Mouse (Mus musculus): ENCODE measurements around the gene Il6st. TPM values are rescaled to one million over a fixed set of nuclear protein-coding genes. Genes with fewer than 3 reads are reported as not detected.
A peak's percentile ranks its signal among the peaks of the same experiment; 100 is the strongest.

The Il6st gene
- polyA plus RNA-seq, 1 experiment from 2014 or later, result 11.1 TPM

- WGBS (ENCODE audit: insufficient replicate concordance), result 59% methylated on average over 15 of the region's 15 CpGs
- no peak for ATAC-seq
Measured at GRCm38 (mm10) chr13:112427521-112427920, 36.3 kb upstream of the Il6st start.

GRCm38 (mm10) chr13:112433271-112433670 lies 30.6 kb upstream of the Il6st start:
- WGBS (ENCODE audit: insufficient replicate concordance), result 27% methylated on average over 5 of the region's 5 CpGs
- Histone ChIP-seq H3K27me3 (replicated peaks) (peaks cover 4% of the 10 kb centered on the region; the same call in 1 of the 2 replicates), H3K27ac (no peak overlapping the region), H3K4me3 (no peak overlapping the region), H3K36me3 (no peaks in the 10 kb centered on the region), H3K4me1 (no peaks in the 10 kb centered on the region), H3K9me3 (replicated peaks) (no peaks in the 10 kb centered on the region), H3K4me2 (no peak overlapping the region), H3K9ac (no peak overlapping the region)
- no peak for ATAC-seq

More at GRCm38 (mm10) chr13:112427521-112427920, 36.3 kb upstream of the Il6st start:
- Histone ChIP-seq H3K27me3 (replicated peaks) (no peaks in the 10 kb centered on the region), H3K9ac (no peak overlapping the region), H3K4me1 (peaks cover 10% of the 10 kb centered on the region), H3K4me2 (no peak overlapping the region), H3K36me3 (no peaks in the 10 kb centered on the region), H3K27ac (no peak overlapping the region), H3K9me3 (replicated peaks) (no peaks in the 10 kb centered on the region), H3K4me3 (no peak overlapping the region)

GRCm38 (mm10) chr13:112435241-112436075 lies 28.4 kb upstream of the Il6st start:
- no peak overlapping the region for H3K4me3 ChIP-seq
- 30% methylated on average over 8 of the region's 8 CpGs for WGBS (ENCODE audit: insufficient replicate concordance)

GRCm38 (mm10) chr13:112436288-112436687 lies 27.6 kb upstream of the Il6st start:
- Histone ChIP-seq H3K4me2 (no peak overlapping the region), H3K4me1 (peaks cover 11% of the 10 kb centered on the region), H3K9me3 (replicated peaks) (no peaks in the 10 kb centered on the region), H3K27ac (no peak overlapping the region), H3K4me3 (no peak overlapping the region), H3K36me3 (no peaks in the 10 kb centered on the region), H3K27me3 (replicated peaks) (peaks cover 25% of the 10 kb centered on the region), H3K9ac (no peak overlapping the region)
- ATAC-seq, result no peak
- 69% methylated on average over 7 of the region's 7 CpGs for WGBS (ENCODE audit: insufficient replicate concordance)

More at GRCm38 (mm10) chr13:112435241-112436075, 28.4 kb upstream of the Il6st start:
- Histone ChIP-seq H3K4me1 (peaks cover 11% of the 10 kb centered on the region), H3K9ac (no peak overlapping the region), H3K9me3 (replicated peaks) (no peaks in the 10 kb centered on the region), H3K4me2 (no peak overlapping the region), H3K27me3 (replicated peaks) (peaks cover 21% of the 10 kb centered on the region), H3K36me3 (no peaks in the 10 kb centered on the region), H3K27ac (no peak overlapping the region)
- ATAC-seq, result no peak

GRCm38 (mm10) chr13:112438001-112438868 lies 25.6 kb upstream of the Il6st start:
- 69% methylated on average over 21 of the region's 21 CpGs for WGBS (ENCODE audit: insufficient replicate concordance)
- no peak overlapping the region for H3K27ac ChIP-seq
- no peaks in the 10 kb centered on the region for H3K9me3 ChIP-seq (replicated peaks)

GRCm38 (mm10) chr13:112439105-112439818 lies 24.6 kb upstream of the Il6st start:
- H3K4me1 ChIP-seq, result peaks cover 11% of the 10 kb centered on the region
- WGBS (ENCODE audit: insufficient replicate concordance), result 9% methylated on average over 15 of the region's 15 CpGs
- peak overlapping the region; percentile 41 for H3K4me2 ChIP-seq
- no peak overlapping the region; the same call in 1 of the 2 replicates for H3K4me3 ChIP-seq
- no peak for ATAC-seq
- H3K36me3 ChIP-seq, result no peaks in the 10 kb centered on the region
- H3K9ac ChIP-seq, result no peak overlapping the region
- H3K9me3 ChIP-seq (replicated peaks), result no peaks in the 10 kb centered on the region
- peak overlapping the region; percentile 54 for H3K27ac ChIP-seq
- peaks cover 27% of the 10 kb centered on the region for H3K27me3 ChIP-seq (replicated peaks)

More at GRCm38 (mm10) chr13:112438001-112438868, 25.6 kb upstream of the Il6st start:
- H3K4me2 ChIP-seq, result no peak overlapping the region
- no peak overlapping the region for H3K4me3 ChIP-seq
- ATAC-seq, result no peak
- no peak overlapping the region for H3K9ac ChIP-seq
- H3K27me3 ChIP-seq (replicated peaks), result peaks cover 27% of the 10 kb centered on the region
- H3K36me3 ChIP-seq, result no peaks in the 10 kb centered on the region
- H3K4me1 ChIP-seq, result peaks cover 11% of the 10 kb centered on the region

- H3K9me3 ChIP-seq (replicated peaks), result no peaks in the 10 kb centered on the region
- H3K4me1 ChIP-seq, result peaks cover 11% of the 10 kb centered on the region
- H3K36me3 ChIP-seq, result no peaks in the 10 kb centered on the region
- ATAC-seq, result 0 out of 2 replicates have a peak, but pooled peaks have one; percentile 42
- H3K9ac ChIP-seq, result no peak overlapping the region
- H3K4me3 ChIP-seq, result no peak overlapping the region; the same call in 1 of the 2 replicates
- peak overlapping the region; percentile 41 for H3K4me2 ChIP-seq
- peak overlapping the region; percentile 54; the same call in 1 of the 2 replicates for H3K27ac ChIP-seq
- peaks cover 27% of the 10 kb centered on the region for H3K27me3 ChIP-seq (replicated peaks)
- 12% methylated on average over 9 of the region's 9 CpGs for WGBS (ENCODE audit: insufficient replicate concordance)
Measured at GRCm38 (mm10) chr13:112439917-112440361, 23.9 kb upstream of the Il6st start.

GRCm38 (mm10) chr13:112440668-112441067 lies 23.2 kb upstream of the Il6st start:
- H3K4me3 ChIP-seq, result no peak overlapping the region
- H3K27ac ChIP-seq, result no peak overlapping the region
- H3K9me3 ChIP-seq (replicated peaks), result no peaks in the 10 kb centered on the region
- no peak for ATAC-seq
- H3K4me2 ChIP-seq, result no peak overlapping the region
- 37% methylated on average over 8 of the region's 8 CpGs for WGBS (ENCODE audit: insufficient replicate concordance)
- peaks cover 11% of the 10 kb centered on the region for H3K4me1 ChIP-seq
- H3K27me3 ChIP-seq (replicated peaks), result peaks cover 27% of the 10 kb centered on the region
- H3K36me3 ChIP-seq, result no peaks in the 10 kb centered on the region
- no peak overlapping the region for H3K9ac ChIP-seq

GRCm38 (mm10) chr13:112442867-112443529 lies 20.9 kb upstream of the Il6st start:
- Histone ChIP-seq H3K9ac (no peak overlapping the region), H3K36me3 (no peaks in the 10 kb centered on the region), H3K4me1 (peaks cover 11% of the 10 kb centered on the region), H3K9me3 (replicated peaks) (no peaks in the 10 kb centered on the region), H3K27ac (no peak overlapping the region), H3K27me3 (replicated peaks) (peaks cover 26% of the 10 kb centered on the region), H3K4me2 (no peak overlapping the region), H3K4me3 (no peak overlapping the region)
- no peak for ATAC-seq
- WGBS (ENCODE audit: insufficient replicate concordance), result 55% methylated on average over 7 of the region's 7 CpGs

GRCm38 (mm10) chr13:112447108-112447665 lies 16.7 kb upstream of the Il6st start:
- no peaks in the 10 kb centered on the region for H3K36me3 ChIP-seq
- no peak overlapping the region for H3K4me2 ChIP-seq
- WGBS (ENCODE audit: insufficient replicate concordance), result 67% methylated on average over 8 of the region's 8 CpGs
- no peaks in the 10 kb centered on the region for H3K9me3 ChIP-seq (replicated peaks)
- no peak overlapping the region for H3K4me3 ChIP-seq
- no peak overlapping the region for H3K27ac ChIP-seq
- no peak overlapping the region for H3K9ac ChIP-seq
- no peak for ATAC-seq
- H3K4me1 ChIP-seq, result no peaks in the 10 kb centered on the region
- H3K27me3 ChIP-seq (replicated peaks), result peaks cover 2% of the 10 kb centered on the region; the same call in 1 of the 2 replicates

GRCm38 (mm10) chr13:112450210-112450609 lies 13.7 kb upstream of the Il6st start:
- Histone ChIP-seq H3K9ac (no peak overlapping the region), H3K4me2 (no peak overlapping the region), H3K36me3 (no peaks in the 10 kb centered on the region), H3K4me1 (no peaks in the 10 kb centered on the region), H3K27me3 (replicated peaks) (no peaks in the 10 kb centered on the region; the same call in 1 of the 2 replicates), H3K4me3 (no peak overlapping the region), H3K9me3 (replicated peaks) (no peaks in the 10 kb centered on the region), H3K27ac (no peak overlapping the region)
- ATAC-seq, result no peak
- WGBS (ENCODE audit: insufficient replicate concordance), result 41% methylated on average over 3 of the region's 3 CpGs
